ENCODE assay signal across 14 mouse cellular contexts in genomic region chr12:79918983-79919382, GRCm38 (mm10).
DNase-seq lines count a peak whose midpoint lies in the region; ATAC-seq and TF ChIP-seq lines count a peak whose summit lies in the region.
"Had no signal": no experiment of that assay in that cellular context is flagged by ENCODE, and none has a peak within 500 bp of the region (broad histone marks: within the 10 kb centered on the region; RNA-seq: fewer than 3 reads in every experiment).

No protein-coding gene starts in this region.

- peaks cover 8% of the 10 kb centered on the region; the same call in 1 of the 2 replicates for H3K4me1 ChIP-seq in liver, postnatal 0 days (ENCODE audit: insufficient read depth)
- peaks cover 2% of the 10 kb centered on the region; the same call in 1 of the 2 replicates for H3K4me1 ChIP-seq in liver, embryonic 11.5 days (replicated peaks; ENCODE audit: control insufficient read depth, insufficient read depth, low read length)

- no peaks in the 10 kb centered on the region for H3K9me3 ChIP-seq in liver, postnatal 0 days (ENCODE audit: low read length)
- no peaks in the 10 kb centered on the region for H3K9me3 ChIP-seq in liver, embryonic 11.5 days (ENCODE audit: control insufficient read depth, low read length)
- H3K9me3 ChIP-seq: heart, embryonic 12.5 days had no signal

- peak; percentile 30; the same call in 1 of the 2 replicates for TF ChIP-seq CTCF in gastrocnemius, adult 2 months (IDR thresholded peaks at IDR 0.05)
- TF ChIP-seq CTCF in liver, postnatal 0 days (IDR thresholded peaks at IDR 0.05; ENCODE audit: low read depth): peak; percentile 56

- intact Hi-C loops in gastrocnemius, adult 2 months (cut with DNase I): no loop called here

- H3K4me2 ChIP-seq in liver, postnatal 0 days (ENCODE audit: low read depth, low read length): no peak overlapping the region
- H3K4me2 ChIP-seq in liver, embryonic 11.5 days: no peak overlapping the region
- H3K4me2 ChIP-seq: heart, embryonic 12.5 days had no signal

- 76% methylated on average over 5 of the region's 5 CpGs for WGBS in liver, postnatal 0 days (ENCODE audit: insufficient replicate concordance)
- WGBS in liver, embryonic 11.5 days: 90% methylated on average over 5 of the region's 5 CpGs

- no peak for ATAC-seq in liver, postnatal 0 days
- ATAC-seq in liver, embryonic 11.5 days (replicated peaks; ENCODE audit: low FRiP score): no peak
- ATAC-seq: forebrain, embryonic 14.5 days had no signal

- no peak overlapping the region; the same call in 1 of the 2 replicates for H3K27ac ChIP-seq in gastrocnemius, adult 2 months
- H3K27ac ChIP-seq in liver, postnatal 0 days (ENCODE audit: low read depth): no peak overlapping the region
- H3K27ac ChIP-seq in liver, embryonic 11.5 days (ENCODE audit: low read depth, low read length): no peak overlapping the region

- no peak for DNase-seq in gastrocnemius, adult 2 months
- no peak for DNase-seq in gastrocnemius, postnatal 10 days
- no peak for DNase-seq in liver, postnatal 0 days
- DNase-seq in liver, embryonic 11.5 days (ENCODE audit: low spot score): no peak
- peak; percentile 4 for DNase-seq in T-cell, adult 2 months (ENCODE audit: low spot score)
- DNase-seq in naive thymus-derived CD4-positive, alpha-beta T cell, adult 2 months (ENCODE audit: low read depth): peak; percentile 39
- DNase-seq in frontal cortex, postnatal 36 days (ENCODE audit: low spot score in 2 of 2): no peak
- no peak for DNase-seq in thymus, postnatal 25 days
- DNase-seq: adrenal gland, postnatal 14 days; cerebellum, postnatal 36 days; kidney, postnatal 36 days; left cerebral cortex, postnatal 4 days had no signal

- no peaks in the 10 kb centered on the region for H3K36me3 ChIP-seq in liver, postnatal 0 days (replicated peaks; ENCODE audit: insufficient read depth, low read length)
- H3K36me3 ChIP-seq in liver, embryonic 11.5 days (ENCODE audit: control insufficient read depth, insufficient read depth, low read length): no peaks in the 10 kb centered on the region
- H3K36me3 ChIP-seq: heart, embryonic 12.5 days had no signal

- H3K27me3 ChIP-seq in liver, postnatal 0 days (ENCODE audit: insufficient read depth, low read length): no peaks in the 10 kb centered on the region
- no peaks in the 10 kb centered on the region for H3K27me3 ChIP-seq in liver, embryonic 11.5 days (replicated peaks; ENCODE audit: control insufficient read depth, insufficient read depth, low read length)
- H3K27me3 ChIP-seq: heart, embryonic 12.5 days had no signal

- no peak overlapping the region for H3K9ac ChIP-seq in liver, postnatal 0 days (replicated peaks)
- H3K9ac ChIP-seq in liver, embryonic 11.5 days (ENCODE audit: low read depth, low read length): no peak overlapping the region
- H3K9ac ChIP-seq: heart, embryonic 12.5 days had no signal

- TF ChIP-seq EP300 in liver, postnatal 0 days (IDR thresholded peaks at IDR 0.05; ENCODE audit: low read depth): no peak

- H3K4me3 ChIP-seq in gastrocnemius, adult 2 months: no peak overlapping the region
- no peak overlapping the region for H3K4me3 ChIP-seq in liver, postnatal 0 days (ENCODE audit: low read depth, low read length)
- H3K4me3 ChIP-seq in liver, embryonic 11.5 days (ENCODE audit: low read depth, low read length): no peak overlapping the region
- H3K4me3 ChIP-seq: heart, embryonic 12.5 days had no signal

Comparison
In these comparisons a context has a peak if more than half of its experiments do, and no peak if none do; other contexts are left out.
1. DNase-seq: peak in T-cell, adult 2 months (single experiment) and naive thymus-derived CD4-positive, alpha-beta T cell, adult 2 months (single experiment); none in gastrocnemius, adult 2 months (single experiment), gastrocnemius, postnatal 10 days (single experiment), liver, postnatal 0 days (single experiment), liver, embryonic 11.5 days (single experiment), frontal cortex, postnatal 36 days (0 of 2) and thymus, postnatal 25 days (single experiment).